Mouse (Mus musculus) myocyte (in vitro differentiated cells): ENCODE measurements around the gene Dio1.

Source experiments
- CEBPB ChIP-seq: IDR thresholded peaks from 2 replicates; pipeline ENCODE4 v1.6.1; 2011; ENCODE audit warnings: mild to moderate bottlenecking, moderate library complexity; ENCODE audit not compliant: poor library complexity, insufficient read depth, severe bottlenecking
- E2F4 ChIP-seq: IDR thresholded peaks from one replicate; pipeline ENCODE4 v1.6.1; 2011; ENCODE audit warnings: mild to moderate bottlenecking, control low read depth, moderate library complexity; ENCODE audit not compliant: insufficient read depth
- POLR2A ChIP-seq: IDR thresholded peaks from one replicate; pipeline ENCODE4 v1.6.1; 2011; ENCODE audit warnings: low read depth, mild to moderate bottlenecking, control low read depth, moderate library complexity; ENCODE audit not compliant: insufficient read length
- POLR2AphosphoS2 ChIP-seq: IDR thresholded peaks from one replicate; pipeline ENCODE4 v1.6.1; 2011; ENCODE audit warnings: low read depth, control low read depth; ENCODE audit not compliant: insufficient read length
- TCF3 ChIP-seq: IDR thresholded peaks from one replicate; pipeline ENCODE4 v1.6.1; 2011; ENCODE audit warnings: low read depth, control low read depth; ENCODE audit not compliant: insufficient read length
- USF1 ChIP-seq: IDR thresholded peaks from one replicate; pipeline ENCODE4 v1.6.1; 2011; ENCODE audit warnings: low read depth, mild to moderate bottlenecking, control low read depth, moderate library complexity

DNA sequence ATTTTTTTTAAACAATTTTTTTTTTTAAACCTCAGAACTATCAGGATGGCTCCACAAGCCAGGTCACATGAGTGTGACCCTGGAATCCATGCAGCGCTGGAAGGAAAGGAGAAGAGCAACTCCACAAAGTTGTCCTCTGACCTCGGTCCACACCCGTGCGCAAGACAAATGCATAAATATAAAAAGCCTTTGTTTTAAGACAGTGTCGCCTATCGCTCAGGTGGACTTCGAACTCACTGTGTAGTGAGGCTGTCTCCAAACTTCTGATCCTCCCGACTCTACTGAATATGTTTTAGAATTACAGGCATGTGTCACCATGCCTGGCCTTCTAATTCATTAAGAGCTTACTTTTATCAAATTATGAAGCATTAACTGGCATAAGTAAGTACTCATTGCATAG lies 21.6 kb upstream of the Dio1 start:
- TF ChIP-seq CEBPB: no peak
- no peak for TF ChIP-seq POLR2A
- TF ChIP-seq USF1: no peak
- TF ChIP-seq E2F4: no peak
- no peak for TF ChIP-seq POLR2AphosphoS2
- TF ChIP-seq TCF3: no peak
